Mouse (Mus musculus) limb, embryonic 13.5 days (tissue): ENCODE measurements at regions not wholly inside any gene's neighbourhood (a gene's known extent, or its start where the extent isn't known, plus 50 kb on each side); places are given as distances from the start of the nearest gene placed in this dataset.

Experiments used
- ATAC-seq: fragments of 200-750 bp; cut with Nextera tagmentation; 2 replicates; pipeline ENCODE4 v1.8.0; 2017; ENCODE audit warnings: low read depth, moderate number of reproducible peaks, moderate TSS enrichment; ENCODE audit not compliant: low FRiP score
- H3K27ac ChIP-seq: fragments of 300-500 bp; sonication (generic); 2 replicates; pipeline ENCODE4 v1.5.1; 2015; ENCODE audit warnings: inconsistent platforms, mild to moderate bottlenecking, moderate library complexity
- H3K27me3 ChIP-seq: fragments of 300-500 bp; sonication (generic); 2 replicates; pipeline ENCODE4 v1.6.1; 2015; ENCODE audit warnings: mild to moderate bottlenecking, inconsistent platforms
- H3K36me3 ChIP-seq: fragments of 300-500 bp; sonication (generic); 2 replicates; pipeline ENCODE4 v1.6.1; 2015; ENCODE audit warnings: inconsistent platforms, mild to moderate bottlenecking, moderate library complexity
- H3K4me1 ChIP-seq: fragments of 300-500 bp; sonication (generic); 2 replicates; pipeline ENCODE4 v1.6.1; 2015; ENCODE audit warnings: inconsistent platforms
- H3K4me2 ChIP-seq: fragments of 300-500 bp; sonication (generic); replicated peaks from 2 replicates; pipeline ENCODE4 v1.6.1; 2015; ENCODE audit warnings: inconsistent platforms, mild to moderate bottlenecking, moderate library complexity
- H3K4me3 ChIP-seq: fragments of 300-500 bp; sonication (generic); 2 replicates; pipeline ENCODE4 v1.5.1; 2015; ENCODE audit warnings: moderate library complexity, mild to moderate bottlenecking, inconsistent platforms
- H3K9ac ChIP-seq: fragments of 300-500 bp; sonication (generic); 2 replicates; pipeline ENCODE4 v1.6.1; 2015; ENCODE audit warnings: mild to moderate bottlenecking, inconsistent platforms
- H3K9me3 ChIP-seq: fragments of 300-500 bp; sonication (generic); 2 replicates; pipeline ENCODE4 v1.6.1; 2016; ENCODE audit warnings: inconsistent platforms
- WGBS: fragments of 180-500 bp; shearing (Covaris S2); methylation state at CpG from one replicate; pipeline ENCODE4 v1.1.7; 2015; 5-methylcytosine and 5-hydroxymethylcytosine counted together

GRCm38 (mm10) chr15:27223610-27224511 lies 242.6 kb upstream of the Ank start:
- H3K27me3 ChIP-seq: no peaks in the 10 kb centered on the region
- no peak overlapping the region for H3K9ac ChIP-seq
- H3K4me1 ChIP-seq: no peaks in the 10 kb centered on the region
- no peak overlapping the region for H3K27ac ChIP-seq
- no peak overlapping the region for H3K4me2 ChIP-seq
- H3K9me3 ChIP-seq: no peaks in the 10 kb centered on the region
- ATAC-seq: no peak
- no peak overlapping the region for H3K4me3 ChIP-seq
- H3K36me3 ChIP-seq: no peaks in the 10 kb centered on the region
- 75% methylated on average over 14 of the region's 14 CpGs for WGBS

- Histone ChIP-seq H3K9ac (no peak overlapping the region), H3K36me3 (no peaks in the 10 kb centered on the region), H3K4me2 (no peak overlapping the region), H3K4me1 (no peaks in the 10 kb centered on the region), H3K27me3 (no peaks in the 10 kb centered on the region), H3K4me3 (no peak overlapping the region), H3K27ac (no peak overlapping the region), H3K9me3 (no peaks in the 10 kb centered on the region)
- no peak for ATAC-seq
- 89% methylated on average over 4 of the region's 4 CpGs for WGBS
Observed at GRCm38 (mm10) chr15:27224512-27224850, 242.0 kb upstream of the Ank start.

GRCm38 (mm10) chr15:27232804-27233203 lies 233.7 kb upstream of the Ank start:
- WGBS: 57% methylated on average over 5 of the region's 5 CpGs
- ATAC-seq: no peak
- Histone ChIP-seq H3K9me3 (no peaks in the 10 kb centered on the region), H3K4me2 (no peak overlapping the region), H3K27ac (no peak overlapping the region), H3K9ac (no peak overlapping the region), H3K27me3 (peaks cover 6% of the 10 kb centered on the region; the same call in 1 of the 2 replicates), H3K36me3 (no peaks in the 10 kb centered on the region), H3K4me1 (no peaks in the 10 kb centered on the region), H3K4me3 (no peak overlapping the region)

- H3K9me3 ChIP-seq: no peaks in the 10 kb centered on the region
- no peak overlapping the region for H3K4me2 ChIP-seq
- H3K27ac ChIP-seq: no peak overlapping the region
- 11% methylated on average over 4 of the region's 4 CpGs for WGBS
- H3K4me3 ChIP-seq: no peak overlapping the region
- ATAC-seq: peak; percentile 19; the same call in 1 of the 2 replicates
- H3K36me3 ChIP-seq: no peaks in the 10 kb centered on the region
- H3K4me1 ChIP-seq: no peaks in the 10 kb centered on the region
- no peak overlapping the region for H3K9ac ChIP-seq
- H3K27me3 ChIP-seq: peaks cover 6% of the 10 kb centered on the region; the same call in 1 of the 2 replicates
Observed at GRCm38 (mm10) chr15:27234770-27235169, 231.7 kb upstream of the Ank start.

- ATAC-seq: no peak
- H3K4me3 ChIP-seq: no peak overlapping the region
- no peak overlapping the region for H3K9ac ChIP-seq
- H3K4me1 ChIP-seq: no peaks in the 10 kb centered on the region
- no peaks in the 10 kb centered on the region for H3K9me3 ChIP-seq
- H3K27me3 ChIP-seq: 0 out of 2 replicates have a peak, but pooled peaks cover 3% of the 10 kb centered on the region
- H3K27ac ChIP-seq: no peak overlapping the region
- no peaks in the 10 kb centered on the region for H3K36me3 ChIP-seq
- no peak overlapping the region for H3K4me2 ChIP-seq
- WGBS: 88% methylated on average over 1 of the region's 1 CpGs
Observed at GRCm38 (mm10) chr15:27238301-27238700, 228.2 kb upstream of the Ank start.

GRCm38 (mm10) chr15:27246302-27246701 lies 220.2 kb upstream of the Ank start:
- no peak for ATAC-seq

GRCm38 (mm10) chr15:27258984-27259853 lies 207.3 kb upstream of the Ank start:
- Histone ChIP-seq H3K4me3 (no peak overlapping the region), H3K9ac (no peak overlapping the region), H3K4me1 (no peaks in the 10 kb centered on the region), H3K9me3 (no peaks in the 10 kb centered on the region), H3K4me2 (no peak overlapping the region), H3K27ac (no peak overlapping the region), H3K36me3 (no peaks in the 10 kb centered on the region), H3K27me3 (no peaks in the 10 kb centered on the region)
- no peak for ATAC-seq
- 73% methylated on average over 6 of the region's 6 CpGs for WGBS

More at GRCm38 (mm10) chr15:27246302-27246701, 220.2 kb upstream of the Ank start:
- no peaks in the 10 kb centered on the region for H3K36me3 ChIP-seq
- no peaks in the 10 kb centered on the region for H3K4me1 ChIP-seq
- H3K4me3 ChIP-seq: no peak overlapping the region
- H3K9ac ChIP-seq: no peak overlapping the region
- H3K9me3 ChIP-seq: no peaks in the 10 kb centered on the region
- no peak overlapping the region for H3K4me2 ChIP-seq
- no peak overlapping the region for H3K27ac ChIP-seq
- WGBS: 18% methylated on average over 3 of the region's 3 CpGs
- no peaks in the 10 kb centered on the region for H3K27me3 ChIP-seq

- WGBS: 56% methylated on average over 2 of the region's 2 CpGs
- no peak for ATAC-seq
- Histone ChIP-seq H3K27me3 (no peaks in the 10 kb centered on the region), H3K27ac (no peak overlapping the region), H3K4me1 (no peaks in the 10 kb centered on the region), H3K4me3 (no peak overlapping the region), H3K4me2 (no peak overlapping the region), H3K9me3 (no peaks in the 10 kb centered on the region), H3K9ac (no peak overlapping the region), H3K36me3 (no peaks in the 10 kb centered on the region)
Observed at GRCm38 (mm10) chr15:27259854-27260191, 206.7 kb upstream of the Ank start.

GRCm38 (mm10) chr15:27270203-27270602 lies 196.3 kb upstream of the Ank start:
- Histone ChIP-seq H3K4me3 (no peak overlapping the region), H3K27ac (no peak overlapping the region), H3K27me3 (no peaks in the 10 kb centered on the region; the same call in 1 of the 2 replicates), H3K9me3 (no peaks in the 10 kb centered on the region), H3K4me2 (no peak overlapping the region), H3K4me1 (no peaks in the 10 kb centered on the region), H3K36me3 (no peaks in the 10 kb centered on the region), H3K9ac (no peak overlapping the region)
- WGBS: 94% methylated on average over 2 of the region's 2 CpGs
- ATAC-seq: no peak

GRCm38 (mm10) chr15:27282279-27282678 lies 184.2 kb upstream of the Ank start:
- Histone ChIP-seq H3K27ac (no peak overlapping the region), H3K4me2 (no peak overlapping the region), H3K36me3 (no peaks in the 10 kb centered on the region), H3K9ac (no peak overlapping the region), H3K4me3 (no peak overlapping the region), H3K27me3 (no peaks in the 10 kb centered on the region), H3K4me1 (no peaks in the 10 kb centered on the region), H3K9me3 (peaks cover 14% of the 10 kb centered on the region)
- ATAC-seq: no peak
- 91% methylated on average over 1 of the region's 1 CpGs for WGBS

- no peaks in the 10 kb centered on the region for H3K36me3 ChIP-seq
- no peak overlapping the region for H3K27ac ChIP-seq
- no peak for ATAC-seq
- H3K9ac ChIP-seq: no peak overlapping the region
- 0 out of 2 replicates have a peak, but pooled peaks cover 5% of the 10 kb centered on the region for H3K4me1 ChIP-seq
- H3K27me3 ChIP-seq: no peaks in the 10 kb centered on the region
- no peak overlapping the region for H3K4me3 ChIP-seq
- 74% methylated on average over 4 of the region's 4 CpGs for WGBS
- H3K9me3 ChIP-seq: no peaks in the 10 kb centered on the region
- H3K4me2 ChIP-seq: no peak overlapping the region
Observed at GRCm38 (mm10) chr15:27303856-27304255, 162.6 kb upstream of the Ank start.

GRCm38 (mm10) chr15:27304256-27304655 lies 162.2 kb upstream of the Ank start:
- H3K9me3 ChIP-seq: no peaks in the 10 kb centered on the region
- H3K4me3 ChIP-seq: no peak overlapping the region
- no peak overlapping the region for H3K9ac ChIP-seq
- no peak for ATAC-seq
- H3K4me2 ChIP-seq: no peak overlapping the region
- H3K27ac ChIP-seq: no peak overlapping the region
- no peaks in the 10 kb centered on the region for H3K36me3 ChIP-seq
- 0 out of 2 replicates have a peak, but pooled peaks cover 5% of the 10 kb centered on the region for H3K4me1 ChIP-seq
- 72% methylated on average over 7 of the region's 7 CpGs for WGBS
- no peaks in the 10 kb centered on the region for H3K27me3 ChIP-seq
